Mouse (Mus musculus) kidney, adult 2 months (tissue): Measurements from ENCODE around the gene Gm17482.

Experiments
- CTCF ChIP-seq: fragments of 200-500 bp; conservative IDR thresholded peaks from 2 replicates; pipeline ENCODE4 v1.5.1; 2011; ENCODE audit warnings: low read depth, mild to moderate bottlenecking, control low read depth, low read length, moderate library complexity, mixed read lengths; ENCODE audit not compliant: insufficient read depth, insufficient read length
- POLR2A ChIP-seq: fragments of 200-500 bp; IDR thresholded peaks from one replicate; pipeline ENCODE4 v1.6.1; 2011; ENCODE audit warnings: low read depth, low read length, control low read depth

- TF ChIP-seq CTCF (no peak), POLR2A (no peak)
Observed at GRCm38 (mm10) chr6:115279639-115280038, 52.5 kb downstream of the Gm17482 start.
